Mouse (Mus musculus): ENCODE measurements around the gene Cygb. TPM values are rescaled to one million over a fixed set of nuclear protein-coding genes. Genes with fewer than 3 reads are reported as not detected.

Cygb gene
- total RNA-seq (2015) (not detected in 2 replicates), total RNA-seq (2017) (not detected in 2 replicates)

DNA sequence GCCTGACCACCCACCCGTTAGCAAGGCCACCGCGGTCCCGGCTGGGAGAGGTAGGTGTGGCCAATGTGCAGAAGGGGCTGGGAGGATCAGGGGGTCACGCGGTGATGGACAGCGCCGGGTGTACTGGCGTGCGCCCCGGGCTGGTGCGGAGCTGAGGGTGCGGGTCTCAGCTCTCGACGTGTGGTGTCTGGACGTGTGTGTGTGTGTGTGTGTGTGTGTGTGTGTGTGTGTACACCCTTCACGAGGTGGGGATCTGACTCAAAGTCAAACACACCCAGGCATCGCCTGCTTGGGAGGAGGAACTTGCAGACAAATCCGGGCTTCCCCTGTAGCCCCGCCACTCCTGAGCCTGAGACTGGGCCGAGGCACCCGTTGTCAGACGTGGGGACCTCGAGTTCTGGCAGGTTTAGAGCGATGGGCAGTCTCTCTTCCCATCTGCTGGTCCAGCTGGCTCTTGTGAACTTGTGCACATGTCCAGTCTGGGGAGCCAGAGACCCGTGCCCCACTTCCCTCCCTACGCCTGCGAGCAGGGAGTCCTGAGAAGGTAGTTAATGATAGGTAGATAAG is at the start of gene Cygb:
TSS of gene Cygb (minus strand) at position 59 of the 567 bp plus-strand sequence.
- ATAC-seq (ENCODE audit: poor library complexity, severe bottlenecking) = no peak

DNA sequence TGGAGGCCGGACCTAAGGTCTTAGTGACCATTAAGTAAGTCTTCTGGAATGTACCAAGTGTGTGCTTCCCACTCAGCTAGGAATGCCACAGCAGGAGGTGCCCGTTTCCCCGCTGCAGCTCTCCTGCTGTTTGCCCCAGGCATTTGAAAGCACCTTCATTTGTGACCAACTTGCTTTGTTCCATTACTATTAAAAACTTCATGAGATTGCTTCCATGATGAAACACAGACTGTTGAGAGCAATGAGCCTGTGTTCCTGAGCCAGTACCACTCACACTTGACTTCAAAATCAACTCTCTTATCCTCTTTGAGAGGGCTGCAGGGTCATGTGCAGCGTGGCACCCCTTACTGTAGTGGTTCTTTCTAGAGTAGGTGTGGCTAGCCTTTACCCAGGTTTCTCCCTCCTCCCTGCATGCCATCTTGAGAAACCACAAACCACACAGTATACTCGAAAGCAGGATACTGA is 47.3 kb upstream of the Cygb start:
- ATAC-seq (ENCODE audit: poor library complexity, severe bottlenecking) = no peak

DNA sequence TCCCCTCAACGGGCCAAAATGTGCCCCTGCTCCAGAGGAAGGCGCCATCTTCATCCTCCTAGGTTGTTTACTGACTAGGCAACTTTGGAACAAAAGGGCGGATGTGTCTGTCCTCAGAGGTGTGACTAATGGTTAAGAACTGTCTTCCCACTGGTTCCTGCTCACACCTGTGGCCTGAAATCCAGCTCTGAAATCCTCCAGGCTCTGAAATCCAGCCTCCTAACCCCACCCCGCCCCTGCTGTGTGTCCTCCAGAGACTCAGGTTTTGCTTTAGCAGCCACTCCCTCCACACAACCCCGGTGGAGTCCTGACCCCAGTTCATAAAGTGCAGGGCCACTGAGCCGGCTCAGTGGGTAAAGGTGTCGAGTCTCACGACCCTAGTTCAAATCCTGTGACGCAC is 43.4 kb upstream of the Cygb start:
- ATAC-seq (ENCODE audit: poor library complexity, severe bottlenecking) = no peak

DNA sequence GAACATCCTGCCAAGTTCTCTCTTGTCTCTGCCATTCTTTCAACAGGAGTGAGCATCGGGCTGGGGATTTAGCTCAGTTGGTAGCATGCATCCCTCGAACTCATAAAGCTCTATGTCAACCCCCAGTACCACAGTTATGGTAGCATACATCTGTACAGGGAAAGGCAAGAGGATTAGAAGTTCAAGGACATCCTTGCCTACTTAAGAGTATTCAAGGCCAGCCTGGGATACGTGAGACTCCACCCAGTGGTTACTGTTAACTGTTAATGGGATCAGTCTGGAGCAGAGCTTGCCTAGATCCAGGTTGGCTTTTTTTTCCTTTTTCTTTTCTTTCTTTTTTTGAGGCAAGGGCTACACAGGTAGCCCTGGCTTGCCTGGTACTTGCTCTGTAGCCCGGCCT is 42.3 kb upstream of the Cygb start:
- no peak for ATAC-seq (ENCODE audit: poor library complexity, severe bottlenecking)

GRCm38 (mm10) chr11:116695194-116695880 is 41.2 kb upstream of the Cygb start:
- ATAC-seq (ENCODE audit: poor library complexity, severe bottlenecking) = no peak

GRCm38 (mm10) chr11:116694250-116695193 is 40.4 kb upstream of the Cygb start:
- ATAC-seq (ENCODE audit: poor library complexity, severe bottlenecking) = no peak

GRCm38 (mm10) chr11:116693899-116694249 is 39.8 kb upstream of the Cygb start:
- no peak for ATAC-seq (ENCODE audit: poor library complexity, severe bottlenecking)

GRCm38 (mm10) chr11:116690701-116691575 is 36.8 kb upstream of the Cygb start:
- no peak for ATAC-seq (ENCODE audit: poor library complexity, severe bottlenecking)

DNA sequence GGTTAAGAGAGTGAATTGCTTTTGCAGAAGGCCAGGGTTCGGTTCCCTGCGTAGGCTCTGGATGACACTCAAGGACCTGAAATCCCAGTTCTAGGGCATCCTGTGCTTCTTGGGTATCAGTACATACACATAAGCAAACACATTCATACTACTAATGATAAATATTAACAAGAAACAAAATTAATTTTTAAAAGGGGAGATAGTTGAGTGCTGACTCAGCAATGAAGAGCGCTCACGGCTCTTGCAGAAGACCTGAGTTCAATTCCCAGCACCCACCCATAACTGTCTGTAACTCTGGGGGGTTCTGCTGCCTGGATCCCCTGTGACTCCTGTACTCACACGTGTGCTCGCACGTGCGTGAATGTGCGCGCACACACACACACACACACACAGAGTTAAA is 35.5 kb upstream of the Cygb start:
- ATAC-seq (ENCODE audit: poor library complexity, severe bottlenecking) = no peak

GRCm38 (mm10) chr11:116687897-116688296 is 33.8 kb upstream of the Cygb start:
- no peak for ATAC-seq (ENCODE audit: poor library complexity, severe bottlenecking)

GRCm38 (mm10) chr11:116685729-116686128 is 31.6 kb upstream of the Cygb start:
- ATAC-seq (ENCODE audit: poor library complexity, severe bottlenecking) = no peak

DNA sequence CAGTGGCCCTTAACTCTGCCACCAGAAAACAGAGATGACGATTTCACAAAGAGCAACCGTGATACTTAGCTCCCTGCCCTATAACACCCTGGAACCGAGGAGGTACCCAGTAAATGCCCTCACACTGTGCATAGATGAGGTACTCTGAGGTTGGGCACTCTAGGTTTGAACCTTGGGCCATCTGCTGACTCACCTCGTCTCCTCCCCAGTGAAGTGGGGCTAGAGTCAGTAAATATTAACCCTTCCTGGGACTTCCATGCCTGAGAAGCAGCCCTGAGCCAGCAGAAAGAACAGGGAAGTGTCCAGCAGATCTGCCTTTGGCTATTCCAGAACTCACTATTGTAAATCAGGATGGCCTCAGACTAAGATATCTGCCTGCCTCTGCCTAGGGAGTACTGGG is 29.7 kb upstream of the Cygb start:
- ATAC-seq (ENCODE audit: poor library complexity, severe bottlenecking) = no peak

DNA sequence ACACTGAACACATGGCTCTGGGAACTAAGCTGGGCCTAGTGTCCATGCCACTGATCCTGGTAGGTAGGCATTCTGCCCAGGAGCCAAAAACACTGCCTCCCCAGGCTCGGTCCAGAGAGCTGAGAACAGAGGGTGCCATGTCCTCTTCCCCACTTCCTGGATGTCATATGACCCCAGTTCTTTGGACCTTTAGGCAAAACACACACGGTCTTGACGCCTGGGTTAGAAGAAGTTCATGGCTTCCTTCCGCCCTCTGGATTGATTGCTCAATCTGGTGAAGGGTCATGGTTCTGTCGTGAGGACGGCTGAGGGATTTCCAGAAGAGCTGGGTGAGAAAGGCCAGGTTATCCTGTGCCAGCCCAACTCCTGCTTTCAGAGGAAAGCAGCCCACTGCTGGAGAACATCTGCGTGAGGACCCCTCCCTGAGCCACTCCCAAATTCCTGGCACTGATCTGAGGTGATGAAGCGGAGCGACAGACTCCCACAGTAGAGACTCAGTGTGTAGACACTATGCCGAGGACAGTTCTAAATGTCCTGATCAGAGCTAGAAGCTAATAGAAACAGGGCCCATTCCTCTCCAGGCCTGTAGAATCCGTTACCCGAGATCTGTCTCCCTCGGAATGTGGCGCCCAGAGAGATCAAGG is 28.5 kb upstream of the Cygb start:
- ATAC-seq (ENCODE audit: poor library complexity, severe bottlenecking) = no peak; the same call in 1 of the 2 replicates

GRCm38 (mm10) chr11:116681147-116681546 is 27.0 kb upstream of the Cygb start:
- no peak for ATAC-seq (ENCODE audit: poor library complexity, severe bottlenecking)

DNA sequence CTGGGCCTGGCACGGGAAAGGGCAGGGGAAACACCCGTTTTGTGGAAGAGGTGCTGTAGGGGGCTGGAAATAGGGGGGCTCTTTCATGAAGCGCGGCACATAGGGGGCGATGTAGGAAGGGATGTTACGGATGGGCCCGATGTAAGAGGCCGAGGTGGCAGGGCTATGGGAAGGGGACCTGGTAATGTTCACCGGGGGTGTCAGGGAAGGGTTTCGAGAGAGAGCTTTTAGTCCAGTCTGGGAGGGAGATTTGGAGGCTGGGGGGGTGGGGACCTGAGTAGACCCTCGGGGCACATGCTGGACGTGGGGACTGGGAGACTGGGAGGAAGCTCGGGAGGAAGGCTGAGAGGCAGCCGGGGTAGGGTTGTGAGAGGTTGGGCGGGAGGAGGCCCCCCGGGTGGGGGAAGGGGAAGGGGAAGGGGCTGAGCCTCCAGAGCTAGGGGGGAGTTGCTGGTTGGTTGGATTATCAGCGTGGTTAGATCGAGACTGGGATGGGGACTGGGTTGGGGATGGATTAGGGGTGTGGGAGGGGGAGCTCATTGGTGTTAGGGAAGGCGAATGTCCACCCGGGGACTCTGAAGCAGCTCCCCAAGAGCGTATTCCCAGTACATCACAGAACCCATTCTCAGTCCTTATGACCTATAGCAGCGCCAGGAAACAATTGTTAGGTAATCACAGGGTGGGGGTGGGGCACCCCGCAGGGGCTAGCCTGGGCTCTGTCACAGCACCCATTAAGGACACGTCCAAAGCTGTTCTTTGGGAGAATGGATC is 26.4 kb upstream of the Cygb start:
- ATAC-seq (ENCODE audit: poor library complexity, severe bottlenecking) = no peak

DNA sequence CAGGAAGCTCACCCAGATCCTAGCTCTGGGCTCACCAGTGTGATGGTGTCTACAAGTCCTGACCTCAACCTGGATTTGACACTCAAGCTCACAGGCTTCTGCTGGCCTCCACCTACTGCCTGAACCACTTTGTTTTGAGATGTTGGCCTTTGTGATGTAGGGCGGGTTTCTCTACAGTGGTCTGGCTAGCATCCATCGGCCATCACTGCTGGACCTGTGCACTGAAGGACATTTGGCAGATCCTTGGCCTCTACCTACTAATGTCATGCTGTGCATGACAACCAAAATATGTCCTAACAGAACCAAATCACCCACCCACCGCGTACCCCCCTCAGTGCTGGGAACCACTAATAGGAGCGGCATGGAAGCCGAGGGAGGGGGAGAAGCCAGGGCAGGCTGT is 25.0 kb upstream of the Cygb start:
- no peak for ATAC-seq (ENCODE audit: poor library complexity, severe bottlenecking)

DNA sequence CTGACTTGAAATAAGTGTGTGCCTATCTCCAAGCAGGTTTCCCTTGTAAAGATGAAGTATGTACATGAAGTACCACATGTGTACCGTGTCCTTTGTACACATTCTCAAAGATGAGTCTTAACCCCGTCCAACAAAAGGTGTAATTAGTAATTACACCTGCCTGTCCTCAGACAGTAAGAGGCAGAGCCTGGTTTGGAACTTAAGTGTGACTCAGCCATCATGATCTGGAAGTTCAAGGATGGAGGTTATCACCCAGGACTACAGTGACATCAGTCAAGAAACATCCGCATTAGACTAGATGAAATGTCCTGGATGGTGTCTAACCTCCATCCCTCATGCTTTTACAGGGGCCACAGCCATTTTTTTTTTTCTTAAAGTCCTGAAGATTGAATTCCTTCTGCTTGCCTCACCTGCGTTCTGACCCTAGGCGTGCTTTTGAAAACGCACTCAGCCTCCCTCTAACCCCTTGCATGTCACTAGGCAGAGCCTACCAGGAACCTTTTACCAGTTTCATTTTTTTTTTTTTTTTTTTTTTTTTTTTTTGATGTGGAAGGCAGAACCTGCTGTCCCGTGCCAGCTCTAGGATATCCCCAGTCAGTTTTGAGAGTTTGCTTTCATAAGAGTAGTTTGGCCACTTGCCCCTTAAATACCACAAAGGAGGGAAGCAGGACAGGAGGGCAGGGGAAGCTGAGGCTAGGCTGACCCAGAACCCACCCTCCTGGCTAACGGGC is 23.8 kb upstream of the Cygb start:
- ATAC-seq (ENCODE audit: poor library complexity, severe bottlenecking) = no peak

DNA sequence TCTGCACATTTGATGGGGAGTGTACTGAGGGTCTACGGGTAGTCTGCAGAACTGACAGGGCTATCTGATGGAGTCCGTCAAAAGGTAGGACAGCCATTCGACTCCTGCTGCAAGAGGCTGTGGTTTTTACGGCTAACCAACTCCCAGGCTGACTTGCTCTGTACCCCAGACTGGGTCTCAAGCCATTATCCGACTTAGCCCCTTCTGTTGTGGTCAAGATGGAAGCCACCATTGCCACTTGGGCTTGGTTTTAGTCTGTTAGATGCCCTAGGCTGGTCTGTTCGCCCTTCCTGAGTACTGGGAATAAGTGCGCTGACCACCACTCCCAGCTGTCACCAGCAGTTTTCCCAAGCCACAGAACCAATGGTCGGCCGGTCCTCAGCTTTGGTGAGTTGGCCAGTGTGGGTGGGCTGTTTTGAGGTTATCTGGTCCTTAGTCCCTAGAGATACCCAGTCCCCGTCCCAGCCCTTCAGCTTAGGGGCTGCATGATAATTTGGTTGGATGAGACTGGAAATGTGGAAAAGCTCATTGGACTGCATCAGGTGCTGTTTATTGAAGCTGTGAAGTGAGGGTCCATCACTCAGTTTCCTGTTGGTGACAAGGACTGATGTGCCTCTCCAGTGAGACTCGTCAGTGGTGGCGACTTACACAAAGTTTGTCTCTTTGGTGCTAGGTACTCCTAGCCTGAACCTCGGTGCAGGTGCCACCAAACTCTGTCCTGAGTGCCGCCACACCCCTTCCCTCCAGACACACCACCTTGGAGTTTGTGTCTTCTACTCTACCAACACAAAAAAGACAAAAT is 22.3 kb upstream of the Cygb start:
- no peak for ATAC-seq (ENCODE audit: poor library complexity, severe bottlenecking)
